Mouse (Mus musculus) intestine, embryonic 16.5 days (tissue): Measurements from ENCODE around the gene Snx20. TPM values are rescaled to one million over a fixed set of nuclear protein-coding genes. Genes with fewer than 3 reads are reported as not detected.
"Not testable (repeated sequence)": the region's sequence is repeated elsewhere in the genome, so short reads cannot be mapped to it uniquely, and the experiment has no call there.

Experiments used
- ATAC-seq: fragments of 200-750 bp; cut with Nextera tagmentation; 2 replicates; pipeline ENCODE4 v1.8.0; 2017; ENCODE audit warnings: moderate TSS enrichment, moderate library complexity
- H3K27ac ChIP-seq: fragments of 300-500 bp; sonication (generic); 2 replicates; pipeline ENCODE4 v1.5.1; 2014; ENCODE audit warnings: mild to moderate bottlenecking, low read length
- H3K27me3 ChIP-seq: fragments of 300-500 bp; sonication (generic); replicated peaks from 2 replicates; pipeline ENCODE4 v1.6.1; 2014; ENCODE audit warnings: low read length, control low read depth, mixed read lengths; ENCODE audit not compliant: control insufficient read depth, insufficient read depth
- H3K36me3 ChIP-seq: fragments of 300-500 bp; sonication (generic); 2 replicates; pipeline ENCODE4 v1.6.1; 2014; ENCODE audit warnings: low read length, control low read depth; ENCODE audit not compliant: control insufficient read depth, insufficient read depth
- H3K4me1 ChIP-seq: fragments of 300-500 bp; sonication (generic); 2 replicates; pipeline ENCODE4 v1.6.1; 2014; ENCODE audit warnings: low read length, control low read depth, mixed read lengths; ENCODE audit not compliant: control insufficient read depth, insufficient read depth
- H3K4me2 ChIP-seq: fragments of 300-500 bp; sonication (generic); 2 replicates; pipeline ENCODE4 v1.6.1; 2014; ENCODE audit warnings: low read depth, low read length, control low read depth
- H3K4me3 ChIP-seq: fragments of 300-500 bp; sonication (generic); 2 replicates; pipeline ENCODE4 v1.5.1; 2014; ENCODE audit warnings: mild to moderate bottlenecking, low read length
- H3K9ac ChIP-seq: fragments of 300-500 bp; sonication (generic); 2 replicates; pipeline ENCODE4 v1.6.1; 2014; ENCODE audit warnings: low read depth, low read length
- H3K9me3 ChIP-seq: fragments of 300-500 bp; sonication (generic); 2 replicates; pipeline ENCODE4 v1.6.1; 2016; ENCODE audit warnings: low read length, control low read depth; ENCODE audit not compliant: control insufficient read depth
- WGBS: fragments of 180-500 bp; shearing (Covaris S2); extraction: QIAGEN DNeasy Blood & Tissue Kit; methylation state at CpG from one replicate; pipeline ENCODE4 v1.1.7; 2014; 5-methylcytosine and 5-hydroxymethylcytosine counted together
- polyA plus RNA-seq: library from polyadenylated mRNA; unstranded; fragments of >200 nt; fragmentation: Nextera tagmentation; extraction: Ambion mirVana; gene quantifications from 2 replicates; pipeline ENCODE4 v1.2.1, GENCODE M21; 2015

The Snx20 gene
- polyA plus RNA-seq, 1 experiment from 2014 or later, result 2.7 TPM

DNA sequence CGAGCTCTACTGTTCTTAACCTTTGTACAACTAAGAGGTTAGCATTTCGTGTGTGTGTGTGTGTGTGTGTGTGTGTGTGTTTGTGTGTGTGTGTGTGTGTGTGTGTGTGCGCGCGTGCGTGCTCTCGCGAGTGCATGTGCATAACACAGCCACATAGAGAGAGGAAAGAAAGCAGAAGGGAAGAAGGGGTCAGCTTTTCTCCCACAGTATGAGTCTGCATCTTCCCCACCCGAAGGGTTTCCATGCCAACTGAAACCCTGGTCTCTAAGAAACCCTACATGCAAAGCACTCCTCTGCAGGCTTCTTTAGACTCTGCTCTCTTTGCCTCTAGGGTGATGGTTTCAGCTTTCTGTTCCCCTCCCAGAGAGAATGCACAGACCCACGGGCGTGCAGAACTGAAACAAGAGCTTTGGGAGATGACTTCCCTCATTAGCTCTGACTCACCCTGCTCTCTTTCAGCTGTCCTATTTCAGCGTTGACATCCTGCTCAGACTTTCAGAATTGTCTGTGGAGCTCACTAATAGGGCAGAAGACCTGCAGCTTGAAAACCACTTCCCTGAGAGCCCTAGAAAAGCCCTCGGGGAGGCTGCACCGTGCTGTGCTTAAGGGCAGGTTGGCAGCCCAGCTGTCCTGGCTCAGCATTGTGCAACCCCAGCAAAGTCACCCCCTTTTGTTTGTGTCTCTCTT lies 32.6 kb upstream of the Snx20 start:
- WGBS, result 56% methylated on average over 14 of the region's 14 CpGs
- peaks cover 3% of the 10 kb centered on the region for H3K4me1 ChIP-seq
- no peaks in the 10 kb centered on the region for H3K9me3 ChIP-seq
- H3K36me3 ChIP-seq, result no peaks in the 10 kb centered on the region
- no peaks in the 10 kb centered on the region for H3K27me3 ChIP-seq
- no peak overlapping the region for H3K4me2 ChIP-seq
- no peak overlapping the region for H3K4me3 ChIP-seq
- no peak overlapping the region for H3K27ac ChIP-seq
- H3K9ac ChIP-seq, result no peak overlapping the region
- peak; percentile 38; the same call in 1 of the 2 replicates for ATAC-seq

DNA sequence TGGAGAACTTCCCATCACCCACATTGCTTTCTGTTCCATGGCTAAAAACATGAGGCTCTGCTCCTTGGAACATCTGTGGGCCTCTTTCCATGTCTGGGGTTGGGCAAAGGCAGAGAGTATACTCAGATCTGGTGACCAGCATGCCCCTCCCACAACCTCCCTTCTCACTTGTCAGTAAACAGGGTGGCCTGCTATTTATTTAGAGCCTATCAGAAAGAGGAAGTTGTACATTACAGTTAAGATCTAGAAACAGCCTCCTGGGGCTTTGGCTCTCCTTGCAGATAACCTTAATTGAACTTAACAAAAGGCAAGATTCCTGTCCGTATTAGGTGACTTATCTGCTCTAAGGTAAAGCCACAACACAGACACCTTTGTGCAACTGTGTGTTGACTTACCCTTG lies 30.5 kb upstream of the Snx20 start:
- ATAC-seq, result peak; percentile 52
- no peak overlapping the region for H3K4me2 ChIP-seq
- no peaks in the 10 kb centered on the region for H3K27me3 ChIP-seq
- no peaks in the 10 kb centered on the region for H3K36me3 ChIP-seq
- H3K4me1 ChIP-seq, result peaks cover 3% of the 10 kb centered on the region
- H3K4me3 ChIP-seq, result no peak overlapping the region
- 43% methylated on average over 1 of the region's 1 CpGs for WGBS
- no peak overlapping the region for H3K27ac ChIP-seq
- H3K9ac ChIP-seq, result no peak overlapping the region
- no peaks in the 10 kb centered on the region for H3K9me3 ChIP-seq

DNA sequence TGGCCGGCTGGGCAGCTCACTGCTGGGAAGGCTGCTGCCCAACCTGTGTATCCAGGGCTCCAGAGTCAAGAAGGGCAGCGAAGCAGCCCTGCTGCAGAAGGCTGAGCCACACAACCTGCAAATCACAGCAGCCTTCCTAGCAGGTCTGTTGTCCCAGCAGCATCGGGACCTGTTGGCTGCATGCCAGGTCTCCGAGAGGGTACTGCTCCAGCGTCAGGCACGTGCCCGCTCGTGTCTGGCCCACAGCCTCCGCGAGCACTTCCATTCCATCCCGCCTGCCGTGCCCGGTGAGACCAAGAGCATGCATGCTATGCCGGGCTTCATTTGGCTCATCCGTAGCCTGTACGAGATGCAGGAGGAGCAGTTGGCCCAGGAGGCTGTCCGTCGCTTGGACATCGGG lies 29.0 kb upstream of the Snx20 start:
- 80% methylated on average over 19 of the region's 19 CpGs for WGBS
- Histone ChIP-seq H3K9me3 (no peaks in the 10 kb centered on the region), H3K4me3 (no peak overlapping the region), H3K4me1 (peaks cover 3% of the 10 kb centered on the region), H3K9ac (no peak overlapping the region), H3K4me2 (no peak overlapping the region), H3K27ac (no peak overlapping the region), H3K27me3 (no peaks in the 10 kb centered on the region), H3K36me3 (no peaks in the 10 kb centered on the region)
- ATAC-seq, result no peak

- H3K36me3 ChIP-seq, result no peaks in the 10 kb centered on the region
- H3K9me3 ChIP-seq, result no peaks in the 10 kb centered on the region
- H3K4me3 ChIP-seq, result no peak overlapping the region
- H3K4me1 ChIP-seq, result peaks cover 3% of the 10 kb centered on the region
- no peak for ATAC-seq
- no peak overlapping the region for H3K9ac ChIP-seq
- 86% methylated on average over 16 of the region's 16 CpGs for WGBS
- H3K27ac ChIP-seq, result no peak overlapping the region
- no peaks in the 10 kb centered on the region for H3K27me3 ChIP-seq
- H3K4me2 ChIP-seq, result no peak overlapping the region
Observed at GRCm38 (mm10) chr8:88664121-88664520, 28.2 kb upstream of the Snx20 start.

GRCm38 (mm10) chr8:88662401-88662821 lies 26.5 kb upstream of the Snx20 start:
- 71% methylated on average over 6 of the region's 6 CpGs for WGBS
- no peak overlapping the region for H3K27ac ChIP-seq
- H3K9ac ChIP-seq, result no peak overlapping the region
- no peak overlapping the region for H3K4me3 ChIP-seq
- no peaks in the 10 kb centered on the region for H3K9me3 ChIP-seq
- no peaks in the 10 kb centered on the region for H3K36me3 ChIP-seq
- H3K27me3 ChIP-seq, result no peaks in the 10 kb centered on the region
- no peak for ATAC-seq
- H3K4me2 ChIP-seq, result no peak overlapping the region
- H3K4me1 ChIP-seq, result no peaks in the 10 kb centered on the region; the same call in 1 of the 2 replicates

GRCm38 (mm10) chr8:88659873-88660272 lies 23.9 kb upstream of the Snx20 start:
- no peak overlapping the region for H3K9ac ChIP-seq
- ATAC-seq, result no peak
- no peak overlapping the region for H3K4me3 ChIP-seq
- no peak overlapping the region for H3K27ac ChIP-seq
- no peak overlapping the region for H3K4me2 ChIP-seq
- H3K9me3 ChIP-seq, result no peaks in the 10 kb centered on the region
- WGBS, result 75% methylated on average over 3 of the region's 3 CpGs
- no peaks in the 10 kb centered on the region for H3K27me3 ChIP-seq
- H3K4me1 ChIP-seq, result no peaks in the 10 kb centered on the region; the same call in 1 of the 2 replicates
- H3K36me3 ChIP-seq, result no peaks in the 10 kb centered on the region

DNA sequence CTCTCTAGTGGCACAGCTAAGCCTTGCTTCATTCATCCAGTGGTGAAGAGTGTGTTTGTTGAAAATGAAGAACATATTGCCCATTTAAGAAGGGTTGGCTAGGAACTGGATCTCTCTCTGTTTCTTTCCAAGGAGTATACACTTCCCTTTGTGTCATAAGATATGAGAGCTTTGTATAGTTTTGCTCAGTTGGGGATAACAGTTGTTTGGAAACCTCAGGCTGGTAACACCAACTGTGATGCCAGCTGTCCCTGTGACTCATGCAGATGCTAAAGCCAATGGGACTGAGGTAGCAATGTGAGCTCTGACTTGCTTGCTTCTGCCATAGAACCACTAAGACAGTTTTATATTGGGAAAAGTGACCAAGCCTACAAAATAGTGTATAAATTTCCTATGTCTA lies 19.4 kb upstream of the Snx20 start:
- no peaks in the 10 kb centered on the region for H3K36me3 ChIP-seq
- H3K9ac ChIP-seq, result no peak overlapping the region
- H3K4me3 ChIP-seq, result no peak overlapping the region
- no peaks in the 10 kb centered on the region for H3K4me1 ChIP-seq
- H3K9me3 ChIP-seq, result no peaks in the 10 kb centered on the region
- ATAC-seq, result no peak
- H3K27me3 ChIP-seq, result no peaks in the 10 kb centered on the region
- no peak overlapping the region for H3K27ac ChIP-seq
- no peak overlapping the region for H3K4me2 ChIP-seq

DNA sequence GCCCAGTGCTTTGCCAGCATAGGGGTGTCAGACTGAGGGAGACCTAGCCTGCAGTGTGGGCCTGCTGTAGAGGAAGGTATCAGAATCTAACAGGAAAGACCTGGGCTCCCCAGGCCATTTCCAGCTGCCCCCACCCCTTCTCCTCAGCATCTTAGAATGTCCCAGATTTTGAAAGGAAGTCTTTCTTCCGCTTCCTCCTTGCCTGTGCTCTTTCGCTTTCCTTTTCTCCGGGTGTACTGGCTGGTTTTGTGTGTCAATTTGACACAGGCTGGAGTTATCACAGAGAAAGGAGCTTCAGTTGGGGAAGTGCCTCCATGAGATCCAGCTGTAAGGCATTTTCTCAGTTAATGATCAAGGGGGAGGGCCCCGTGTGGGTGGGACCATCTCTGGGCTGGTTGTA lies 15.2 kb upstream of the Snx20 start:
- H3K27me3 ChIP-seq, H3K36me3 ChIP-seq, ATAC-seq, H3K27ac ChIP-seq, H3K4me1 ChIP-seq, H3K9ac ChIP-seq, H3K9me3 ChIP-seq, H3K4me3 ChIP-seq, H3K4me2 ChIP-seq: not testable (repeated sequence)
- WGBS, result 65% methylated on average over 4 of the region's 4 CpGs

- Histone ChIP-seq H3K36me3 (no peaks in the 10 kb centered on the region), H3K9ac (no peak overlapping the region), H3K9me3 (no peaks in the 10 kb centered on the region), H3K4me2 (no peak overlapping the region), H3K4me1 (peaks cover 7% of the 10 kb centered on the region; the same call in 1 of the 2 replicates), H3K27me3 (no peaks in the 10 kb centered on the region), H3K4me3 (no peak overlapping the region), H3K27ac (no peak overlapping the region)
- WGBS, result 63% methylated on average over 6 of the region's 6 CpGs
- no peak for ATAC-seq
Observed at GRCm38 (mm10) chr8:88650016-88650708, 14.2 kb upstream of the Snx20 start.
